9 mouse cellular contexts compared by ENCODE assay signal in the genomic region with DNA sequence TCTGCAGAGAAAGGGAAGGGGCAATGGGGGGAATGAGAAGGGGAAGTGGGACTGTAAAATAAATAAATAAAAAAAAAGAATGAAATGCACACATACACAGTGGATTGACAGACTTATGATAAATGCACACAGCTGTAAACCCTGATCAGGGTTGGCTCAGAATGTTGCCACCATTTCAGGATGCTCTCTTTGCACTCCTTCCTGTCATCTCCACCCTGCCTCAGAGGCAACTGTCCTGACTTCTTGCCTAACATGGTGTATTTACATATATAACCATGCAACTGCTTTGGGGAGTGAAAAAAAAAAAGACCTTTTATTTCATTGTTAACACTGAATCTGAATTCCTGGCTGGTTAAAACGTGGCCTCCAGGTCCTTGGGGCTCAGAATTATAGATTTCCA.
A peak's percentile ranks its signal among the peaks of the same experiment; 100 is the strongest.
DNase-seq lines count a peak whose midpoint lies in the region; ATAC-seq and TF ChIP-seq lines count a peak whose summit lies in the region.
"Had no signal": no experiment of that assay in that cellular context is flagged by ENCODE, and none has a peak within 500 bp of the region (broad histone marks: within the 10 kb centered on the region; RNA-seq: fewer than 3 reads in every experiment).

No protein-coding gene starts in this region.

- H3K4me3 ChIP-seq in hindbrain, embryonic 15.5 days: no peak overlapping the region
- no peak overlapping the region for H3K4me3 ChIP-seq in hindbrain, embryonic 11.5 days (ENCODE audit: low read depth, low read length)
- no peak overlapping the region for H3K4me3 ChIP-seq in embryonic facial prominence, embryonic 14.5 days (ENCODE audit: low read depth, low read length)
- H3K4me3 ChIP-seq in hindbrain, postnatal 0 days (ENCODE audit: low read length): no peak overlapping the region
- H3K4me3 ChIP-seq in midbrain, embryonic 14.5 days (replicated peaks; ENCODE audit: low read depth, low read length): no peak overlapping the region

- H3K9me3 ChIP-seq in hindbrain, embryonic 15.5 days: no peaks in the 10 kb centered on the region
- no peaks in the 10 kb centered on the region for H3K9me3 ChIP-seq in hindbrain, embryonic 11.5 days (ENCODE audit: control insufficient read depth, low read length)
- H3K9me3 ChIP-seq in embryonic facial prominence, embryonic 14.5 days (ENCODE audit: control insufficient read depth, low read length): no peaks in the 10 kb centered on the region
- H3K9me3 ChIP-seq in hindbrain, postnatal 0 days (ENCODE audit: low read length): no peaks in the 10 kb centered on the region
- H3K9me3 ChIP-seq in midbrain, embryonic 14.5 days (ENCODE audit: control insufficient read depth, low read length): no peaks in the 10 kb centered on the region

- DNase-seq in hindbrain, embryonic 11.5 days (ENCODE audit: low spot score): no peak
- no peak for DNase-seq in embryonic facial prominence, embryonic 14.5 days (ENCODE audit: low spot score)
- no peak for DNase-seq in hindbrain, postnatal 0 days (ENCODE audit: low spot score)
- no peak for DNase-seq in midbrain, embryonic 14.5 days
- no peak for DNase-seq in cerebellum, adult 9-11 months
- DNase-seq in cerebellum, adult 9-10 months: no peak
- no peak for DNase-seq in adrenal gland, postnatal 4 days (ENCODE audit: low spot score in 2 of 2)

- H3K9ac ChIP-seq in hindbrain, embryonic 15.5 days: no peak overlapping the region
- H3K9ac ChIP-seq in hindbrain, embryonic 11.5 days (ENCODE audit: low read depth, low read length): no peak overlapping the region
- peak overlapping the region; percentile 45; the same call in 1 of the 2 replicates for H3K9ac ChIP-seq in embryonic facial prominence, embryonic 14.5 days (ENCODE audit: low read depth, low read length)
- no peak overlapping the region for H3K9ac ChIP-seq in hindbrain, postnatal 0 days (replicated peaks; ENCODE audit: low read length)
- H3K9ac ChIP-seq in midbrain, embryonic 14.5 days (replicated peaks; ENCODE audit: low read length): peak overlapping the region; percentile 34; the same call in 1 of the 2 replicates

- H3K27me3 ChIP-seq in hindbrain, embryonic 15.5 days: no peaks in the 10 kb centered on the region
- H3K27me3 ChIP-seq in hindbrain, embryonic 11.5 days (ENCODE audit: control insufficient read depth, insufficient read depth, low read length): no peaks in the 10 kb centered on the region
- no peaks in the 10 kb centered on the region for H3K27me3 ChIP-seq in embryonic facial prominence, embryonic 14.5 days (replicated peaks; ENCODE audit: control insufficient read depth, insufficient read depth, low read length)
- no peaks in the 10 kb centered on the region for H3K27me3 ChIP-seq in hindbrain, postnatal 0 days (ENCODE audit: insufficient read depth, low read length)
- H3K27me3 ChIP-seq in midbrain, embryonic 14.5 days (ENCODE audit: control insufficient read depth, insufficient read depth, low read length): no peaks in the 10 kb centered on the region

- H3K4me1 ChIP-seq in hindbrain, embryonic 15.5 days (replicated peaks): peaks cover 10% of the 10 kb centered on the region
- no peaks in the 10 kb centered on the region for H3K4me1 ChIP-seq in hindbrain, embryonic 11.5 days (replicated peaks; ENCODE audit: control insufficient read depth, insufficient read depth, low read length)
- peaks cover 12% of the 10 kb centered on the region for H3K4me1 ChIP-seq in embryonic facial prominence, embryonic 14.5 days (ENCODE audit: control insufficient read depth, insufficient read depth, low read length)
- H3K4me1 ChIP-seq in hindbrain, postnatal 0 days (ENCODE audit: insufficient read depth, low read length): peaks cover 4% of the 10 kb centered on the region; the same call in 1 of the 2 replicates
- peaks cover 9% of the 10 kb centered on the region for H3K4me1 ChIP-seq in midbrain, embryonic 14.5 days (ENCODE audit: control insufficient read depth, insufficient read depth, low read length)

- peak overlapping the region; percentile 48; the same call in 1 of the 2 replicates for H3K4me2 ChIP-seq in hindbrain, embryonic 15.5 days
- no peak overlapping the region for H3K4me2 ChIP-seq in hindbrain, embryonic 11.5 days (replicated peaks; ENCODE audit: low read depth, low read length)
- H3K4me2 ChIP-seq in embryonic facial prominence, embryonic 14.5 days (ENCODE audit: low read depth, low read length): peak overlapping the region; percentile 53
- H3K4me2 ChIP-seq in hindbrain, postnatal 0 days (ENCODE audit: low read depth, low read length): peak overlapping the region; percentile 50
- H3K4me2 ChIP-seq in midbrain, embryonic 14.5 days (ENCODE audit: low read length): peak overlapping the region; percentile 48; the same call in 1 of the 2 replicates

- TF ChIP-seq CTCF in hindbrain, postnatal 0 days (IDR thresholded peaks at IDR 0.05; ENCODE audit: low read depth): no peak

- no peaks in the 10 kb centered on the region for H3K36me3 ChIP-seq in hindbrain, embryonic 15.5 days
- no peaks in the 10 kb centered on the region for H3K36me3 ChIP-seq in hindbrain, embryonic 11.5 days (ENCODE audit: control insufficient read depth, insufficient read depth, low read length)
- no peaks in the 10 kb centered on the region for H3K36me3 ChIP-seq in embryonic facial prominence, embryonic 14.5 days (ENCODE audit: control insufficient read depth, insufficient read depth, low read length)
- H3K36me3 ChIP-seq in hindbrain, postnatal 0 days (ENCODE audit: insufficient read depth, low read length): no peaks in the 10 kb centered on the region
- no peaks in the 10 kb centered on the region for H3K36me3 ChIP-seq in midbrain, embryonic 14.5 days (ENCODE audit: control insufficient read depth, insufficient read depth, low read length)

- ATAC-seq in hindbrain, embryonic 15.5 days (ENCODE audit: low FRiP score, low read depth): no peak
- no peak for ATAC-seq in hindbrain, embryonic 11.5 days (ENCODE audit: low FRiP score)
- no peak for ATAC-seq in embryonic facial prominence, embryonic 14.5 days (ENCODE audit: low read depth)
- no peak for ATAC-seq in hindbrain, postnatal 0 days
- no peak for ATAC-seq in midbrain, embryonic 14.5 days (ENCODE audit: low FRiP score, low TSS enrichment)
- ATAC-seq: activated CD4-positive, CD25-positive, alpha-beta regulatory T cell, adult 4 months had no signal

- WGBS in hindbrain, embryonic 15.5 days: 18% methylated on average over 1 of the region's 1 CpGs
- WGBS in hindbrain, embryonic 11.5 days: 14% methylated on average over 1 of the region's 1 CpGs
- 16% methylated on average over 1 of the region's 1 CpGs for WGBS in embryonic facial prominence, embryonic 14.5 days
- 14% methylated on average over 1 of the region's 1 CpGs for WGBS in hindbrain, postnatal 0 days
- WGBS in midbrain, embryonic 14.5 days: 10% methylated on average over 1 of the region's 1 CpGs

- no peak overlapping the region for H3K27ac ChIP-seq in hindbrain, embryonic 15.5 days (replicated peaks)
- no peak overlapping the region for H3K27ac ChIP-seq in hindbrain, embryonic 11.5 days (ENCODE audit: low read depth, low read length)
- peak overlapping the region; percentile 46 for H3K27ac ChIP-seq in embryonic facial prominence, embryonic 14.5 days (replicated peaks; ENCODE audit: low read depth, low read length)
- H3K27ac ChIP-seq in hindbrain, postnatal 0 days: no peak overlapping the region
- H3K27ac ChIP-seq in midbrain, embryonic 14.5 days (replicated peaks; ENCODE audit: low read depth, low read length): no peak overlapping the region

Comparison
In these comparisons a context has a peak if more than half of its experiments do, and no peak if none do; other contexts are left out.
1. H3K9ac ChIP-seq: peak in embryonic facial prominence, embryonic 14.5 days (single experiment) and midbrain, embryonic 14.5 days (single experiment); none in hindbrain, embryonic 15.5 days (single experiment), hindbrain, embryonic 11.5 days (single experiment) and hindbrain, postnatal 0 days (single experiment).